Mouse (Mus musculus): ENCODE measurements around the gene Ppp1r11. TPM values are rescaled to one million over a fixed set of nuclear protein-coding genes. Genes with fewer than 3 reads are reported as not detected.
A peak's percentile ranks its signal among the peaks of the same experiment; 100 is the strongest.

The Ppp1r11 gene
- polyA plus RNA-seq, 1 experiment: 206 TPM

DNA sequence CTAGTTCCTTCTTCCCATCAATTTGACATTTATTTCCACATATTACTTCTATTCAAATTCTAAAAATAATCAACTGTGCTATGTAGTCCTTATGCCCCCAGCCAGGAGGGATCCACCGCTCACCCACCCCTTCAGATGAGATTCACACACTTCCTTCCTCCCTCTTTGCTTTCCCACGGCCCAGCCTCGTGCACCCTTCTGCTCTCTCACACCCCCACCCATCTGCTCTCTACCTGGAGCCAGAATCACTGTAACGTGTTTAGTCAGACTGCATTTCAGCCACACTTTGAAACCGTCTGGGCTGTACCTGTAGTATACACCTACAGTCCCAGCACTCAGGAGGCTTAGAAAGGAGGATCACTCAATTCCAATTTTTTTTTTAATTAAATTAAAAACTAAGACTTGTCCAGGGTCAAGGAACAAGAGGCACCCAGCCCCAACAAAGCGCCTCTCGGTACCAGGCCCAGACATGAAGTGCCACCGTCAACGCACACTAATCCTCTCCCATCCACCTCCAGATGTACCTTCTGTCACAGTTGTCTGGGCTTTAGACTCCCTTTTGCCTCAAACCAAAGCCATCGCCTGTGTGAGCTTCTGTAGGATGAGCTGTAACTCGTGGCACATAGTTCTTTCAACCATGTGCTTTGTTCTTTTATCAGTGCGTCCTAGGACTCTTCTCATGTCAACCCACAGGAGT is 22.2 kb downstream of the Ppp1r11 start:
- H3K27me3 ChIP-seq (ENCODE audit: control insufficient read depth, insufficient read depth, low read length): no peaks in the 10 kb centered on the region
- WGBS: 59% methylated on average over 12 of the region's 12 CpGs
- H3K4me3 ChIP-seq (replicated peaks; ENCODE audit: insufficient read depth, low read depth, low read length): no peak overlapping the region
- TF ChIP-seq POLR2A (IDR thresholded peaks at IDR 0.05; ENCODE audit: borderline replicate concordance, insufficient read depth, low read length) (no peak), CTCF (IDR thresholded peaks at IDR 0.05; ENCODE audit: borderline replicate concordance, insufficient read depth, low read depth, low read length) (no peak)
- no peak overlapping the region for H3K27ac ChIP-seq (ENCODE audit: insufficient read depth, low read length)
- no peak for DNase-seq
- H3K4me1 ChIP-seq (ENCODE audit: control insufficient read depth, insufficient read depth, low read length): no peaks in the 10 kb centered on the region

GRCm38 (mm10) chr17:36927496-36928120 is 23.9 kb downstream of the Ppp1r11 start:
- Histone ChIP-seq H3K4me1 (ENCODE audit: control insufficient read depth, insufficient read depth, low read length) (no peaks in the 10 kb centered on the region), H3K4me3 (replicated peaks; ENCODE audit: insufficient read depth, low read depth, low read length) (no peak overlapping the region), H3K27ac (ENCODE audit: insufficient read depth, low read length) (no peak overlapping the region), H3K27me3 (ENCODE audit: control insufficient read depth, insufficient read depth, low read length) (no peaks in the 10 kb centered on the region)
- 72% methylated on average over 10 of the region's 10 CpGs for WGBS
- DNase-seq: no peak
- TF ChIP-seq CTCF (IDR thresholded peaks at IDR 0.05; ENCODE audit: borderline replicate concordance, insufficient read depth, low read depth, low read length) (no peak), POLR2A (IDR thresholded peaks at IDR 0.05; ENCODE audit: borderline replicate concordance, insufficient read depth, low read length) (no peak)

- TF ChIP-seq CTCF (IDR thresholded peaks at IDR 0.05; ENCODE audit: borderline replicate concordance, insufficient read depth, low read depth, low read length) (no peak), POLR2A (IDR thresholded peaks at IDR 0.05; ENCODE audit: borderline replicate concordance, insufficient read depth, low read length) (no peak)
- no peak overlapping the region for H3K27ac ChIP-seq (ENCODE audit: insufficient read depth, low read length)
- H3K27me3 ChIP-seq (ENCODE audit: control insufficient read depth, insufficient read depth, low read length): no peaks in the 10 kb centered on the region
Measured at GRCm38 (mm10) chr17:36923491-36923890, 28.1 kb downstream of the Ppp1r11 start.

DNA sequence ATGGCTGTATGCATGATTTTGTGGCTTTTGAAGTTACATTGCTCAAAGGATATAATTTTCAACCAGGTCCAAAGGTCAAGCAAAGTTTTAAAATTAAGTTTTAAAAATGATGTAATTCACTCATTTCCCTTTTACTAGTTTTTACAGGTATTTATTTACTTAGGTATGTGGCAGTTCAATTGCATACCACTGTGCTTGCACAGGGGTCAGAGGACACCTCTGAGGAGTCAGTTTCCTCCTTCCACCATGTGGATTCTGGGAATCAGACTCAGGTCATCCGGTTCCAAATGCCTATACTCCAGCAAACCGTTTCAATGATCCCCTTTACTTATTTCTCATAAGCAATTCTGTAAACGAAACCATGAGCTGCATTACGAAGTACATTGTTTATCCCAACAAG is 28.8 kb downstream of the Ppp1r11 start:
- no peaks in the 10 kb centered on the region for H3K4me1 ChIP-seq (ENCODE audit: control insufficient read depth, insufficient read depth, low read length)
- no peak for DNase-seq
- TF ChIP-seq POLR2A (IDR thresholded peaks at IDR 0.05; ENCODE audit: borderline replicate concordance, insufficient read depth, low read length) (no peak), CTCF (IDR thresholded peaks at IDR 0.05; ENCODE audit: borderline replicate concordance, insufficient read depth, low read depth, low read length) (no peak)
- H3K27me3 ChIP-seq (ENCODE audit: control insufficient read depth, insufficient read depth, low read length): no peaks in the 10 kb centered on the region
- no peak overlapping the region for H3K4me3 ChIP-seq (replicated peaks; ENCODE audit: insufficient read depth, low read depth, low read length)
- H3K27ac ChIP-seq (ENCODE audit: insufficient read depth, low read length): no peak overlapping the region
- WGBS: 85% methylated on average over 4 of the region's 4 CpGs

More at GRCm38 (mm10) chr17:36923491-36923890, 28.1 kb downstream of the Ppp1r11 start:
- Histone ChIP-seq H3K4me3 (replicated peaks; ENCODE audit: insufficient read depth, low read depth, low read length) (no peak overlapping the region), H3K4me1 (ENCODE audit: control insufficient read depth, insufficient read depth, low read length) (no peaks in the 10 kb centered on the region)
- no peak for DNase-seq
- WGBS: 49% methylated on average over 4 of the region's 4 CpGs

DNA sequence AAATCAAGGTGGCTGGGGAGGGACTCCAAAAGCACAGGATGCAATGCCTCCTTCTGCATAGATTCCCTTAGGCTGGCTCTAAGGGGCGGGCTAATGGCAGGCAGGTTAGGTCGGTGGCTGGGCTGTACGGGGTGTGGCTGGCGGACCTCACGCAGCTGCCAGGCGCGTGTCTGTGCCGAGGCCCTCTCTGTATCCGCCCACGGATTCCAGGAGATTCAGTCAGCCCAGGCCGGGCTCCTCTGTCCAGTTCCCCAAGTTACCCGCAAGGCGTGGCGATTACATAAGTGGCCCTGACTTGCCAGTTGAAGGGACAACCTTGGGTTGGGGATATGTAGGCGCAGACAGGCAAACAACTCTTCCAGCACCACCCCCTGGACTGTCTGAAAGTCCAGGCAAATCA is 31.3 kb downstream of the Ppp1r11 start:
- no peak overlapping the region for H3K4me3 ChIP-seq (replicated peaks; ENCODE audit: insufficient read depth, low read depth, low read length)
- DNase-seq: no peak
- H3K4me1 ChIP-seq (ENCODE audit: control insufficient read depth, insufficient read depth, low read length): no peaks in the 10 kb centered on the region
- no peaks in the 10 kb centered on the region for H3K27me3 ChIP-seq (ENCODE audit: control insufficient read depth, insufficient read depth, low read length)
- H3K27ac ChIP-seq (ENCODE audit: insufficient read depth, low read length): no peak overlapping the region
- WGBS: 56% methylated on average over 15 of the region's 15 CpGs
- no peak for TF ChIP-seq CTCF (IDR thresholded peaks at IDR 0.05; ENCODE audit: borderline replicate concordance, insufficient read depth, low read depth, low read length)
- TF ChIP-seq POLR2A (IDR thresholded peaks at IDR 0.05; ENCODE audit: borderline replicate concordance, insufficient read depth, low read length): no peak

DNA sequence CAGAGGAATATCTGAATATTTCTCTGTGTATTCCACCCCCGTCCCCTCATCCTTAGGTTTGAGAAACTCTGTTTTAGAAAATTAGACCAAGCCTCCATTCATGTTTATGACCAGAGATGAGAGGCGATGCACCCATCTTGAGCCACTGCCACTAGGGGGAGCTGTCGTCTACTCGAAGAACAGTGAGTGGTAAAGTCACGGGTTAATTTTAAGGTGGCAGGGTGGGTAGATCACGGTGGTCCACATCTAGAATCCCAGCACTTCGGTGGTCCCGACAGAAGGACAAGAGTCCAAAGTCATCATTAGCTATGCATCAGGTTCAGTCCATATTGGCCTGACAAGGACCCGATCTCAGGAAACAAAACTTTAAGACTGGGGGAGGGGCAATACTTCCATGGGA is 36.5 kb downstream of the Ppp1r11 start:
- H3K4me3 ChIP-seq (replicated peaks; ENCODE audit: insufficient read depth, low read depth, low read length): no peak overlapping the region
- H3K27me3 ChIP-seq (ENCODE audit: control insufficient read depth, insufficient read depth, low read length): no peaks in the 10 kb centered on the region
- TF ChIP-seq POLR2A (IDR thresholded peaks at IDR 0.05; ENCODE audit: borderline replicate concordance, insufficient read depth, low read length): no peak
- peak; percentile 82 for TF ChIP-seq CTCF (IDR thresholded peaks at IDR 0.05; ENCODE audit: borderline replicate concordance, insufficient read depth, low read depth, low read length)
- WGBS: 14% methylated on average over 9 of the region's 9 CpGs
- no peak overlapping the region for H3K27ac ChIP-seq (ENCODE audit: insufficient read depth, low read length)
- H3K4me1 ChIP-seq (ENCODE audit: control insufficient read depth, insufficient read depth, low read length): no peaks in the 10 kb centered on the region
- DNase-seq: peak; percentile 32 to 60

GRCm38 (mm10) chr17:36914108-36914507 is 37.4 kb downstream of the Ppp1r11 start:
- TF ChIP-seq CTCF (IDR thresholded peaks at IDR 0.05; ENCODE audit: borderline replicate concordance, insufficient read depth, low read depth, low read length): peak; percentile 66; the same call in 1 of the 2 replicates
- no peak for TF ChIP-seq POLR2A (IDR thresholded peaks at IDR 0.05; ENCODE audit: borderline replicate concordance, insufficient read depth, low read length)
- Histone ChIP-seq H3K4me1 (ENCODE audit: control insufficient read depth, insufficient read depth, low read length) (no peaks in the 10 kb centered on the region), H3K27ac (ENCODE audit: insufficient read depth, low read length) (no peak overlapping the region), H3K27me3 (ENCODE audit: control insufficient read depth, insufficient read depth, low read length) (no peaks in the 10 kb centered on the region), H3K4me3 (replicated peaks; ENCODE audit: insufficient read depth, low read depth, low read length) (no peak overlapping the region)
- WGBS: 10% methylated on average over 2 of the region's 2 CpGs
- DNase-seq: peak; percentile 64 to 69

DNA sequence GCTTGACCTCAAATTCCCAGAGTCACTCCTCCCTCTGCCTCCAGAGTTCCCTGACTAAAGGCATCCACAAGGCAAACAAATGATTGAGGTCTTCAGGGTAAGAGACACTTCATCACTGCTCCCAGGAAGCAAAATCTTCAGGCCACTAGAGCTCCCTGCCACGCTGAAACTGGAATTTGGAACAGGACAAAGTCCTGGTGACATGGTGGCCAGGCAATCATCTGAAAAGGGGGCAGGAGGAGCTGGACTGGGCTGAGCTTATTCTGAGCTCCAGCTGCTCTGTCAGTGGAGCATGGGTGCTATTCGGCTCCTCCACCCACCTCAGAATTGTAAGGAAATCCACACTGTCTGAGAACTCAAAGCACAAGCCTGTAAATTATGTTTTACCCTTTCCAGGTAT is 39.5 kb downstream of the Ppp1r11 start:
- H3K4me1 ChIP-seq (ENCODE audit: control insufficient read depth, insufficient read depth, low read length): no peaks in the 10 kb centered on the region
- H3K4me3 ChIP-seq (replicated peaks; ENCODE audit: insufficient read depth, low read depth, low read length): no peak overlapping the region
- WGBS: 73% methylated on average over 2 of the region's 2 CpGs
- no peak for DNase-seq
- H3K27me3 ChIP-seq (ENCODE audit: control insufficient read depth, insufficient read depth, low read length): no peaks in the 10 kb centered on the region
- H3K27ac ChIP-seq (ENCODE audit: insufficient read depth, low read length): no peak overlapping the region
- TF ChIP-seq CTCF (IDR thresholded peaks at IDR 0.05; ENCODE audit: borderline replicate concordance, insufficient read depth, low read depth, low read length): no peak
- TF ChIP-seq POLR2A (IDR thresholded peaks at IDR 0.05; ENCODE audit: borderline replicate concordance, insufficient read depth, low read length): no peak

Measured in cerebellum, adult 2 months (tissue).